Comparison of ENCODE assay signal across 22 mouse cellular contexts in the genomic region with DNA sequence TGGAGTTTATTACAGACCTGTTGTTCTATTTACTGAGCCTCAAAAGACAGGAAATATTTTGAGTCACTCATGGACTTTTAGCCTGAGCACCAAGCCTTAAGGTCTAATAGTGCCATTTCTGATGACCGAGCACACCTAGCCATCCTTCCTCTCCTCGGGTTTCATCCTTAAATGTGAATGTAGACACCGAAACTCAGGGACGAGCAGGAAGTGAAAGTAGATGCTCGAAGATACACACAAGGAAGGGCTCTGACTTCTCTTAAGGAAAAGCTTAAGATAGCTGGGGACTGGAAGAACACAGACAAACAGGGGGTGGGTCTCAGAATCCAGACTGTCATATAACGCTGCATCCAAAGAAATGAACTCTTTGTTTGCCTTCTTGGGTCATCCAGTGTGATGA.
"Had no signal": no experiment of that assay in that cellular context is flagged by ENCODE, and none has a peak within 500 bp of the region (broad histone marks: within the 10 kb centered on the region; RNA-seq: fewer than 3 reads in every experiment).

No protein-coding gene starts in this region.

- H3K27me3 ChIP-seq: heart, embryonic 12.5 days; hindbrain, embryonic 13.5 days; hindbrain, embryonic 15.5 days; kidney, embryonic 15.5 days; limb, embryonic 13.5 days; limb, embryonic 15.5 days; liver, embryonic 13.5 days had no signal

- H3K9me3 ChIP-seq: heart, embryonic 10.5 days; heart, embryonic 12.5 days; hindbrain, embryonic 13.5 days; hindbrain, embryonic 15.5 days; kidney, embryonic 15.5 days; limb, embryonic 13.5 days; limb, embryonic 15.5 days; liver, embryonic 13.5 days had no signal

- H3K4me1 ChIP-seq: hindbrain, embryonic 13.5 days; hindbrain, embryonic 15.5 days; kidney, embryonic 15.5 days; limb, embryonic 15.5 days had no signal

- H3K27ac ChIP-seq: gastrocnemius, adult 2 months; heart, embryonic 10.5 days; hindbrain, embryonic 13.5 days; hindbrain, embryonic 15.5 days; hindbrain, postnatal 0 days; kidney, embryonic 15.5 days; kidney, postnatal 0 days; limb, embryonic 13.5 days; limb, embryonic 15.5 days; liver, embryonic 13.5 days had no signal

- DNase-seq: gastrocnemius, adult 2 months; gastrocnemius, postnatal 10 days; gastrocnemius, postnatal 25 days; heart, adult 18-20 months; heart, postnatal 10 days; kidney, adult 11 months; kidney, adult 2 months; kidney, adult 9 months; kidney, postnatal 14 days; kidney, postnatal 36 days; left cerebral cortex, postnatal 4 days; liver, embryonic 13.5 days had no signal

- H3K4me3 ChIP-seq: gastrocnemius, adult 2 months; heart, embryonic 10.5 days; heart, embryonic 12.5 days; hindbrain, embryonic 13.5 days; hindbrain, embryonic 15.5 days; kidney, embryonic 15.5 days; limb, embryonic 13.5 days; limb, embryonic 15.5 days; liver, embryonic 13.5 days had no signal

- H3K4me2 ChIP-seq: heart, embryonic 12.5 days; hindbrain, embryonic 13.5 days; hindbrain, embryonic 15.5 days; kidney, embryonic 15.5 days; limb, embryonic 13.5 days; limb, embryonic 15.5 days; liver, embryonic 13.5 days had no signal

- ATAC-seq: hindbrain, postnatal 0 days; intestine, embryonic 16.5 days had no signal

- H3K9ac ChIP-seq: heart, embryonic 12.5 days; hindbrain, embryonic 13.5 days; hindbrain, embryonic 15.5 days; kidney, embryonic 15.5 days; limb, embryonic 13.5 days; limb, embryonic 15.5 days; liver, embryonic 13.5 days had no signal

- H3K36me3 ChIP-seq: heart, embryonic 10.5 days; heart, embryonic 12.5 days; hindbrain, embryonic 13.5 days; hindbrain, embryonic 15.5 days; kidney, embryonic 15.5 days; limb, embryonic 13.5 days; limb, embryonic 15.5 days; liver, embryonic 13.5 days had no signal
